Mouse (Mus musculus) embryonic facial prominence, embryonic 10.5 days (tissue): ENCODE measurements around the gene Tekt5. TPM values are rescaled to one million over a fixed set of nuclear protein-coding genes. Genes with fewer than 3 reads are reported as not detected.

ENCODE experiments used
- DNase-seq: peaks from one replicate; pipeline ENCODE4 v3.0.0-alpha.2; 2017; ENCODE audit warnings: low spot score
- H3K27ac ChIP-seq: fragments of 300-500 bp; sonication (generic); replicated peaks from 2 replicates; pipeline ENCODE4 v1.5.1; 2016; ENCODE audit warnings: mild to moderate bottlenecking
- H3K27me3 ChIP-seq: fragments of 300-500 bp; sonication (generic); replicated peaks from 2 replicates; pipeline ENCODE4 v1.6.1; 2016; ENCODE audit warnings: low read depth, mild to moderate bottlenecking; ENCODE audit not compliant: poor library complexity, severe bottlenecking
- H3K36me3 ChIP-seq: fragments of 300-500 bp; sonication (generic); replicated peaks from 2 replicates; pipeline ENCODE4 v1.6.1; 2016; ENCODE audit warnings: mild to moderate bottlenecking, moderate library complexity
- H3K4me1 ChIP-seq: fragments of 300-500 bp; sonication (generic); 2 replicates; pipeline ENCODE4 v1.6.1; 2016
- H3K4me3 ChIP-seq: fragments of 300-500 bp; sonication (generic); 2 replicates; pipeline ENCODE4 v1.5.1; 2016; ENCODE audit warnings: mild to moderate bottlenecking, moderate library complexity
- H3K9me3 ChIP-seq: fragments of 300-500 bp; sonication (generic); 2 replicates; pipeline ENCODE4 v1.6.1; 2016; ENCODE audit warnings: mild to moderate bottlenecking
- WGBS: fragments of 180-500 bp; shearing (Covaris S2); methylation state at CpG from one replicate; pipeline ENCODE4 v1.1.7; 2016; 5-methylcytosine and 5-hydroxymethylcytosine counted together
- polyA plus RNA-seq: library from polyadenylated mRNA; unstranded; fragments of >200 nt; fragmentation: Nextera tagmentation; extraction: Ambion mirVana; gene quantifications from 2 replicates; pipeline ENCODE4 v1.2.1, GENCODE M21; 2016

Gene Tekt5
- polyA plus RNA-seq, 1 experiment from 2014 or later = 0.07 TPM

DNA sequence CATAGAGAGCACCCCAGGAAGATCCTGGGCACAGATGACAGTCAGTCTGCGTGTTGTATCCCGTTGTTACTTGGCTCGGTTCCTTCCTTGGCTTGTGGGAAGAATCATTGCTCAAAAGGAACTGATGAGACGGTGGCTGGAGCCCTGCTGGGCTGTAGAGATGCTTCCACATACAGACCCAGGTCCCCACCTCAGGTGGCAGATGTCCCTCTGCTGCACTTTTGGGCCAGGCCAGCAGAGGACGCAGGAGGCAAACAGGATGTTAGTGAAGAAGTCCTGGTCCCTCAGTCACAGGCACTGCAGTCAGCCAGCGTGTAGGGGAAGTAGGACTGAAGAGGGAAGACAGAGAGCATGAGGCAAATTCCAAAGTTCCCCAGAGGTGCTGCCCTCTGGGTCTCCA lies 20.7 kb upstream of the Tekt5 start:
- Histone ChIP-seq H3K4me1 (peaks cover 14% of the 10 kb centered on the region), H3K36me3 (peaks cover 79% of the 10 kb centered on the region), H3K4me3 (no peak overlapping the region), H3K9me3 (no peaks in the 10 kb centered on the region), H3K27ac (no peak overlapping the region), H3K27me3 (no peaks in the 10 kb centered on the region)
- no peak for DNase-seq
- 78% methylated on average over 6 of the region's 6 CpGs for WGBS

DNA sequence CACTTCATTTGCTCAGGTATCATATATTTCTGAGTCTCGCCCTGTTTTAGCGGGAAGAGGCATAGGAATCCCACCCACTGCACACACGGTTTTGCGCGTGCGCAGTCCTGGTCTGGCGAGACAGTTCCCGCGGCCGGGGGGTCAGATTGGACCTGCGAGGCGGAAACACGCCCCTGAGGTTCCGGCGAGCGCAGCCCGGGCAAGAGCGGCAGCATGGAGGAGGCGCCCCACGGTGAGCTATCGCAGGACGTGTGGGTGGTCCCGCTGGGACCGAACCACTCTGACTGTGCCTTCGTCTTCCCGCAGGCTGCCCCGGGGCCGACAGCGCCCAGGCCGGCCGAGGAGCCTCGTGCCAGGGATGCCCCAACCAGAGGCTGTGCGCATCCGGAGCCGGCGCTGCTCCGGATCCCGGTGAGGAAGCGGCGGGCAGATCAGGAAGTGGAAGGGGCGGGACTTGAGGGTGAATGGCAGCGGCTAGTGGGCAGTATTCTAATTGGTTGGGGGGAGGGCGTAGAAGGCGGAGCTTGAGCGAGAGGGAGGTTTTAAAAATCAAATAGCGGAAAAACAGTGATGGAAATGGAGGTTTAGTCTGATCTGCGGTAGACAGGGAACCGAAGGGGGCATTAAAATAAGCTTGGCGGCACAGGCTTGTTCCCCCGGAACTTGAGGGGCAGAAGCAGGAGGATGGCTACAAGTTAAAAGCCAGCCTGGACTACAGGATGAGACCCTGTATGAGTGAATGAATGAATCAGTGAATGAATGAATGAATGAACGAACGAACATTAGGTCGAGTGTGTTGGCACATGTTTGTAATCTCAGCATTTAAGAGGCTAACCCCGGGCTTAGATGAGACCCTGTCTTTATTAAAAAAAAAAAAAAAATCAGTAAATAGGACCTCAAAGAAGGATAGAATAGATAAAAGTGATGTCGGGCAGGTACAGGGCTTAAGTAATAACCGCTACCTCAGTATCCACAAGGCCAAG lies 16.8 kb upstream of the Tekt5 start, which contains the start of gene Nubp1:
Gene Nubp1, plus strand, starts transcription at position 185 of the 983 bp plus-strand sequence.
- no peaks in the 10 kb centered on the region for H3K9me3 ChIP-seq
- DNase-seq = peak; percentile 98
- no peaks in the 10 kb centered on the region for H3K27me3 ChIP-seq
- 3% methylated on average over 56 of the region's 56 CpGs for WGBS
- peaks cover 15% of the 10 kb centered on the region for H3K4me1 ChIP-seq
- peak within 1 kb of the TSS; percentile 74 for H3K4me3 ChIP-seq
- peaks cover 40% of the 10 kb centered on the region for H3K36me3 ChIP-seq
- peak within 1 kb of the TSS; percentile 97 for H3K27ac ChIP-seq

DNA sequence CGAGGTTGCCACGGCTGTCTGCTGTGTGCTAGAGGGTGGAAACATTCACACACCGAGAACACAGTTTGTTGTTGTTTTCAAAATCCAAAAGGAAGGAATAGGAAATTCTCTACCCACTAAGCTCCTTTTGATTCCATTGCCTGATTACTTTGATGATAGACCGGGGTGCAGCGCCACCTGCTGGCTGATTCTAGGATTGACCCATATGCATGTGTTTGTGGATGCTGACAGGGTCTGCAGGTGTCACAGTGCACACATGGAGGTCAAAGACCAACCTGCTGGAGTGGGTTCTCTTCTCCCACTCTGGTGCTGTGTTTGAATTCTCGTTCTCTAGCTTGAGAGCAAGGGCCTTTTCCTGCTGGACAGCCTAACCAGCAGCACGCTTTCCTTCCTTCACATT lies 3.9 kb upstream of the Tekt5 start:
- Histone ChIP-seq H3K9me3 (no peaks in the 10 kb centered on the region), H3K4me3 (no peak overlapping the region), H3K27me3 (peaks cover 27% of the 10 kb centered on the region), H3K27ac (no peak overlapping the region), H3K4me1 (peaks cover 8% of the 10 kb centered on the region), H3K36me3 (no peaks in the 10 kb centered on the region)
- peak; percentile 87 for DNase-seq
- 34% methylated on average over 7 of the region's 7 CpGs for WGBS

DNA sequence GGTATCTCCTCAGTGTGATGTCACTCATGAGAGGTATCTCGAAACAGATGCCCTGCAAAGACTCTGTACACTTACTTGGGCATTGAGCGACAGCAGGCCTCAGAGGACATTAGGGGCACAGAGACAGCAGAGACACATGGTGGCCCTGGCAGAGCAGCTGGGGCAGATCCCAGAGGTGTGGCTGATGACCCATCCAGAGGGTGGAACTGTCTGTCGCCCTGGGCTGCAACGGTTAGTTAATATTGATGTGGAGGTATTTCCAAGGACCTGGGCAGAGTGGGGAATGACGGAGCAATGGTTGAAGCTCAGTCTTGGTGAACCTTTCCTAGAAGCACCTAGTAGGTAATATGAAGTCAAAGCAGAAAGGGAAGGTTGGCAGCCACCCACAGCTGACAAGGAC lies 3.5 kb upstream of the Tekt5 start:
- DNase-seq = no peak
- WGBS = 77% methylated on average over 5 of the region's 5 CpGs
- no peak overlapping the region for H3K4me3 ChIP-seq
- no peaks in the 10 kb centered on the region for H3K36me3 ChIP-seq
- H3K4me1 ChIP-seq = peaks cover 8% of the 10 kb centered on the region
- H3K27me3 ChIP-seq = peaks cover 31% of the 10 kb centered on the region
- no peaks in the 10 kb centered on the region for H3K9me3 ChIP-seq
- H3K27ac ChIP-seq = no peak overlapping the region

DNA sequence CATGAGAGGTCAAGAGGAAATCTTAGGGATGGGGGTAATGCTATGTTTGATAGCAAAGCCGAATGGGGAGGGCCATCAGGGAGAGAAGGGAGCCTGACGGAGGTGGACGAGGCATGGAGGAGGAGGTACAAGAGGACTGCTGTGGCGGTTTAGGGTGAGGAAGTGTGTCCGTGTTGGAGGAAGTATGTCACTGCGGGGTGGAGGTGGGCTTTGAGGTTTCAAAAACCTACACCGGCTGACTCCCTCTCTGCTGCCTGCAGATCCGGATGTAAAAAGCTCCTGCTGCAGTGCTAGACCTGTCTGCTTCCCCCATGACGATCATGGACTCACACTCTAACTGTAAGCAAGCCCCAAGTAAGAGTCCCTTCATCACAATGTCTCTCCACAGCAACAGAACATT lies 2.7 kb downstream of the Tekt5 start:
- Histone ChIP-seq H3K9me3 (no peaks in the 10 kb centered on the region), H3K27me3 (peaks cover 34% of the 10 kb centered on the region), H3K4me3 (no peak overlapping the region), H3K27ac (no peak overlapping the region), H3K4me1 (peaks cover 8% of the 10 kb centered on the region), H3K36me3 (no peaks in the 10 kb centered on the region)
- DNase-seq = no peak
- 86% methylated on average over 9 of the region's 9 CpGs for WGBS

DNA sequence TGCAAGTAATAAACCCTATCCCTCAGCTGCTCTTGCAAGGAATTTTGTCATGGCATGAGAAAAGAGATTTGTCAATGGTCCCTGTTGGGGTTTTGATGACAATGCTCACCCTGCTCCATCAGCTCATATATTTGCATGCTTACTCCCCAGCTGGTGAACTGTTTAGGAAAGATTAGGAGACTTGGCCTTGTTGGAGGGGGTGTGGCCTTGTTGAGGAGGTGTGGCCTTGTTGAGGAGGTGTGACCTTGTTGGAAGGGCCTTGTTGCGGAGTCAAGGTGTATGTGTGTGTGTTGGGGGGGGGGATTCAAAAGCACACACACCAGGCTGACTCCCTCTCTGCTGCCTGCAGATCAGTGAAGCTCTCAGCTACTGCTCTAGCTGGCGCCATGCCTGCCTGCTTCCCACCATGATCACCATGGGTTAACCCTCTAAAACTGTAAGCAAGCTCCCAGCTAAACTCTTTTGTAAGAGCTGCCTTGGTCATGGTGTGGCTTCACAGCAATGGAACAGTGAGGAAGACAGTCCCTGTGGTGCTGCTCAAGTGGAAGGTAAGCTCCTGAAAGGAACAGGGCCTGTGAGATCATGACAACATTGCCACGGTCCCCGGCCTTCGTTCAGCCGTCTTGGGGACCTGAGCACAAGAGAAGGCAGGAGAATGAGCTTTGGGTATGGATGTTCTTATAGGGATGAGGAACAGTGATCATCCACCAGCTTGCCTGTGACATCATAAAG lies 6.5 kb downstream of the Tekt5 start:
- WGBS = 90% methylated on average over 6 of the region's 6 CpGs
- no peak for DNase-seq
- Histone ChIP-seq H3K36me3 (no peaks in the 10 kb centered on the region), H3K4me1 (0 out of 2 replicates have a peak, but pooled peaks cover 3% of the 10 kb centered on the region), H3K4me3 (no peak overlapping the region), H3K9me3 (no peaks in the 10 kb centered on the region), H3K27me3 (peaks cover 8% of the 10 kb centered on the region), H3K27ac (no peak overlapping the region)

DNA sequence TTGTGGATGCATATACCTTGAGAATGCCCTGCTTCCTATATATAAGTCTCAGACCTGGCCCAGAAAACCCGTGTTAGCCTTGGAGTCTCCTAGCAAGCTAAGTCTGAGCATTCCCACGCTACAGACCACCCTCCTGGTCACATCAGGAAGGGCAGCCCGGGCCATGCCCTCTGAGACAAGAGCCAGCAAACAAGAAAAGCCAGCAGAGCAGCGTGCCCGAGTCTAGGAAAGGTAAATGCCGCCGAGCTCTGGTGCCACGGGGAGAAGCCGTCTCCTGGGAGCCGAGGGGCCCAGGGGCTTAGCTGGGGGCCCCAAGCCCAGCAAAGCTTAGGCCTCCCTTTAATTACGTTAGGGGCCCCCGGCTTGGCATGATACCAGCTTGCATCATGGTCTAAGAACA lies 10.0 kb downstream of the Tekt5 start:
- no peak overlapping the region for H3K27ac ChIP-seq
- H3K4me3 ChIP-seq = no peak overlapping the region
- 0 out of 2 replicates have a peak, but pooled peaks cover 7% of the 10 kb centered on the region for H3K27me3 ChIP-seq
- no peak for DNase-seq
- H3K4me1 ChIP-seq = 0 out of 2 replicates have a peak, but pooled peaks cover 3% of the 10 kb centered on the region
- 85% methylated on average over 12 of the region's 12 CpGs for WGBS
- no peaks in the 10 kb centered on the region for H3K9me3 ChIP-seq
- H3K36me3 ChIP-seq = no peaks in the 10 kb centered on the region

DNA sequence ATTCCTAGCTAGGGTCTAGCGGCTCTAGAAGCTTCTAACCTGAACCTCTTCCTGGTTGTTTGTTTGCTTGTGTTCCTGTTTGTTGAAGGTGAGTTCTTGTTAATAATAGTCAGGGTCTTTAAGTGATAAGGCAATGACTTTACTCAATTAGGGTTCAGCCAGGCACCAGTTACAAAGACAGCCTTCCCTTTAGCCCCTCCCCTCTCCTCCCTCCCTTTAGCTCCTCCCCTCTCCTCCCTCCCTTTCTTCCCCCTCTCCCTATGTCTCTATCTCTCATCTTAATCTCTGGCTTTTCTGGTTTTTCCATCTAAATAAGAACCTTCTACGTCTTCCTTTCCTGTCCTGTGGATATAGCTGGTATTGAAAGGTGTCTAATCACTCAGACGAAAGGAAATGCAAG lies 10.7 kb downstream of the Tekt5 start:
- Histone ChIP-seq H3K27ac (no peak overlapping the region), H3K4me1 (0 out of 2 replicates have a peak, but pooled peaks cover 3% of the 10 kb centered on the region), H3K9me3 (no peaks in the 10 kb centered on the region), H3K27me3 (0 out of 2 replicates have a peak, but pooled peaks cover 7% of the 10 kb centered on the region), H3K4me3 (no peak overlapping the region), H3K36me3 (no peaks in the 10 kb centered on the region)
- no peak for DNase-seq
- 60% methylated on average over 3 of the region's 3 CpGs for WGBS

DNA sequence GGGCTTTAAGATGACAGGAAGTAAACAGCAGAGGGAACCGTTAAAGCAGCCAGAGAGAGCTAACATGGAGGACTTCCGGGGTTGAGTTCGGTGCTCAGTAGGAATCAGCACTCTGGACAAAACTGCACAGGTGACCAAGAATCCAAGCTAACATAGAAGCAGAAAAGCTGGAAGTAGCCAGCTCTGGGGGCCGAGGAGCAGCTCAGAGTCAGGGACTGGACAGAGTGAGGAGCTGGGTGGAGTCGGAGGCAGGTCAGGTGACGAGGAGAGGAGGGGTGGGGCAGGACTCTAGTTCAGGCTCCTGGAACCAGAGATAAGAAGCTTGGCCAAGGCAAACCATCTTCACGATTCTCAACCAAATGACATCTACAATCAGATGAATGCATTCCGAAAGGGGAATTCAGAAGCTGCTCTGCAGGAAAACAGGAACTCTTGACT lies 11.2 kb downstream of the Tekt5 start:
- no peaks in the 10 kb centered on the region for H3K9me3 ChIP-seq
- 30% methylated on average over 8 of the region's 8 CpGs for WGBS
- H3K4me1 ChIP-seq = 0 out of 2 replicates have a peak, but pooled peaks cover 3% of the 10 kb centered on the region
- peak; percentile 31 for DNase-seq
- peak overlapping the region; percentile 37 for H3K4me3 ChIP-seq
- 0 out of 2 replicates have a peak, but pooled peaks cover 7% of the 10 kb centered on the region for H3K27me3 ChIP-seq
- no peaks in the 10 kb centered on the region for H3K36me3 ChIP-seq
- H3K27ac ChIP-seq = no peak overlapping the region

DNA sequence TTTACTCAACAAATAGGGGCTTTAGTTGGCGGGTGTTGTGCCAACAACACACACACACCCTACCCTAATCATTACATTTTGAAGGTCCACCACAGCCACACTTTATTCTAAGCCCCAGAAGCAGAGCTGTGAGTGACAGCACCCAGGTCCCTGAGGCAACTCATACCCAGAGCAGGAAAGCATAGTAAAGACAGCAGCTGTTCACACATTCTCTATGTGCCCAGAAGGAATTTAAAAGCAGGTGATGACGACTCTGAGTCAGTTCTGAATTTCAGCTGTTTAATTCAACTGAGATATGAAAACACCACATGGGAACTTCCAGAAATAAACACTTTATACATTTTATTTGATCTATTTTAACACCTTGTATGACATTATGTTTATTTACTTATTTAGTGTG lies 15.8 kb downstream of the Tekt5 start:
- Histone ChIP-seq H3K27me3 (0 out of 2 replicates have a peak, but pooled peaks cover 2% of the 10 kb centered on the region), H3K36me3 (no peaks in the 10 kb centered on the region), H3K4me1 (peaks cover 9% of the 10 kb centered on the region), H3K27ac (no peak overlapping the region), H3K4me3 (no peak overlapping the region), H3K9me3 (no peaks in the 10 kb centered on the region)
- DNase-seq = no peak
- WGBS = 69% methylated on average over 2 of the region's 2 CpGs

DNA sequence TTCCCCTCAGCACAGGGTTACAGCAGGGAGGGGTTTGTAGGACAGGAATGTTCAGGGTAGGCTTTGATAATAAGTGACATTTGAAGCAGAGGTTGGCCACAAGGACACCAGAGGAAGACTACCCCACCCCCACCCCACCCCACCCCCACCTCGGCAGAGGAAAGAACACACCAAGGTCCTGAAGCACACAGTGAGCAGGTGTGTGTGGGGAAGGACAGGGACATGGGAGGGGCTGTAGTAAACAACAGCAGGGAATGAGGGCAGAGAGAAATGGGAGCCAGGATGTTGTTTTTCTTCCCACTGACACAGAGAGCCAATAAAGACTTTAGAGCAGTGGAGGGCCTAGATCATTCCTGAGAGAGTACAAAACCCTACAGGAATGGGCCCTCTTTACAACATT lies 18.0 kb downstream of the Tekt5 start:
- Histone ChIP-seq H3K27ac (no peak overlapping the region), H3K4me3 (no peak overlapping the region), H3K27me3 (0 out of 2 replicates have a peak, but pooled peaks cover 2% of the 10 kb centered on the region), H3K9me3 (no peaks in the 10 kb centered on the region), H3K36me3 (no peaks in the 10 kb centered on the region), H3K4me1 (peaks cover 13% of the 10 kb centered on the region)
- 61% methylated on average over 1 of the region's 1 CpGs for WGBS
- no peak for DNase-seq

DNA sequence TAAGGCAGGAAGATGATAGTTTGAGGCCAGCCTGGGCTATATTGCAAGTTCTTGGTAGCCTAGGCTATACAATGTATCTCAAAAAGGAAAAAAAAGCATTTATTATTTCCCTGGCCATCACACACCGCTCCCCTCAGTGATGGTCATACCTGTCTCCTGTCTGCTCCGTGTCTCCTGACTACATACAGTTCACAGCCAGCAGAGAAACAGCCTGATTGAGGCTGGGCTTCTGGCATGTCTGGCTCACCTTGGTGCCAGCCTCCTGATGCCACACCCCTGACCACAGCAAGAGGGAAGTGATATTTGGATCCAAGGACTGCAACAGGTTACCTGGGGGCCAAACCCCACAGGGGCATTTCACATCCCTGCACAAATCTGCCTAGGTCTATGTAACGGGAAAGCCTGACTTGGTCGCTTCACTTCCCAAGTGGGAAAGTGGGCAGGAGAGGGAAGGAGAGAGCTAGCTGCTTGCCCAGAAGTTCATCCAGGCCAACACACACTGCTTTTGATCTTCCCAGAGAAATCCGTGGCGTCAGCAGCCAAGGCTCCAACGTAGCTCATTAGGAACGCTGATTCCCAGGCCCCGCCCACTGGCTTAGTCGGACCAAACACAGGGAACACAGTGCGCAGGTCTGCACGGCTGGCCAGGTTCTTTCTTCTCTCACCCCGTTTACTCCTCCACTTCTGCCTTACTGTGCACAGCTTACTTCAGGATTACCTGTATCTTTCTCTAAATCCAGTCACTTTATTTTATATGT lies 20.9 kb downstream of the Tekt5 start:
- Histone ChIP-seq H3K27ac (peak overlapping the region; percentile 60; the same call in 1 of the 2 replicates), H3K27me3 (no peaks in the 10 kb centered on the region), H3K4me3 (peak overlapping the region; percentile 43), H3K9me3 (no peaks in the 10 kb centered on the region), H3K4me1 (peaks cover 25% of the 10 kb centered on the region), H3K36me3 (no peaks in the 10 kb centered on the region)
- peak; percentile 76 for DNase-seq
- WGBS = 22% methylated on average over 13 of the region's 13 CpGs
